25 mouse cellular contexts compared by ENCODE assay signal in the genomic region with DNA sequence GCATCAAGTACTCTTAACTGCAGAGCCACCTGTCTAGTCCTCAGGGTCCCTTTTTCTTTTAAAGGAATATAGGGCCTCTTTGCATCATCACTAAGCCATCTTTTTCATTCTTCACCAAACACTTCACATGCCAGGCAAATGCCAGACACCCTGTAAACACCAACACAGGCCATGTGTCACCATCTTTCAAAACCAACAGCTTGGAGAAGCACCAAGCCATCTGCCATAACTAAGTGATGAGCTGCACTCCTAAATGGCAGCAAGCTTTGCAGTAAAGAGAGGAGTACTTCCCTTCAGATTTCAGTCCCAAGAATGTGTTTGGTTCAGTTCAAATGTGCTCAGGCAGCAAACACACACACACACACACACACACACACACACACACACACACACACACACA.
DNase-seq lines count a peak whose midpoint lies in the region; ATAC-seq and TF ChIP-seq lines count a peak whose summit lies in the region.
"Had no signal": no experiment of that assay in that cellular context is flagged by ENCODE, and none has a peak within 500 bp of the region (broad histone marks: within the 10 kb centered on the region; RNA-seq: fewer than 3 reads in every experiment).

No protein-coding gene starts in this region.

- H3K9ac ChIP-seq in forebrain, embryonic 14.5 days (ENCODE audit: low read length) = no peak overlapping the region
- no peak overlapping the region for H3K9ac ChIP-seq in forebrain, embryonic 12.5 days
- H3K9ac ChIP-seq: limb, embryonic 15.5 days; neural tube, embryonic 13.5 days had no signal

- no peaks in the 10 kb centered on the region for H3K27me3 ChIP-seq in forebrain, embryonic 14.5 days (replicated peaks; ENCODE audit: control insufficient read depth, insufficient read depth, low read length)
- no peaks in the 10 kb centered on the region for H3K27me3 ChIP-seq in forebrain, embryonic 12.5 days
- H3K27me3 ChIP-seq: limb, embryonic 15.5 days; neural tube, embryonic 13.5 days had no signal

- no peak for TF ChIP-seq POLR2A in brain, embryonic 14.5 days (IDR thresholded peaks at IDR 0.05; ENCODE audit: borderline replicate concordance, extremely low read depth, insufficient read depth, insufficient read length, poor library complexity, severe bottlenecking)

- no peaks in the 10 kb centered on the region for H3K9me3 ChIP-seq in forebrain, embryonic 14.5 days (replicated peaks; ENCODE audit: control insufficient read depth, low read length)
- no peaks in the 10 kb centered on the region for H3K9me3 ChIP-seq in forebrain, embryonic 12.5 days
- H3K9me3 ChIP-seq: heart, embryonic 10.5 days; limb, embryonic 15.5 days; midbrain, embryonic 10.5 days; neural tube, embryonic 13.5 days had no signal

- ATAC-seq in forebrain, embryonic 14.5 days = peak; percentile 67; the same call in 1 of the 2 replicates
- ATAC-seq in forebrain, embryonic 12.5 days (ENCODE audit: low FRiP score) = no peak
- ATAC-seq: CD4-positive, CD25-positive, alpha-beta regulatory T cell, adult 4 months; hindbrain, postnatal 0 days; intestine, embryonic 16.5 days; midbrain, embryonic 16.5 days had no signal

- H3K27ac ChIP-seq in forebrain, embryonic 14.5 days (ENCODE audit: low read depth, low read length) = no peak overlapping the region; the same call in 1 of the 2 replicates
- no peak overlapping the region for H3K27ac ChIP-seq in forebrain, embryonic 12.5 days
- H3K27ac ChIP-seq: heart, embryonic 10.5 days; hindbrain, postnatal 0 days; limb, embryonic 15.5 days; midbrain, embryonic 10.5 days; neural tube, embryonic 13.5 days had no signal

- H3K4me2 ChIP-seq in forebrain, embryonic 14.5 days (ENCODE audit: low read length) = no peak overlapping the region
- H3K4me2 ChIP-seq in forebrain, embryonic 12.5 days = no peak overlapping the region
- H3K4me2 ChIP-seq: limb, embryonic 15.5 days; neural tube, embryonic 13.5 days had no signal

- peak; percentile 77 for DNase-seq in forebrain, embryonic 14.5 days (ENCODE audit: low spot score)
- peak; percentile 58 to 86 for DNase-seq in layer of hippocampus, adult 18-20 months (ENCODE audit: low spot score in 2 of 2)
- no peak for DNase-seq in layer of hippocampus, postnatal 25 days (ENCODE audit: extremely low spot score in 1 of 2, low spot score in 1 of 2)
- peak; percentile 84 for DNase-seq in brain, embryonic 14.5 days (ENCODE audit: low read depth)
- DNase-seq in layer of hippocampus, adult 9-11 months = peak; percentile 74
- no peak for DNase-seq in thymus, postnatal 36 days
- no peak for DNase-seq in adrenal gland, adult 2 months
- DNase-seq: cerebellum, adult 9-11 months; kidney, postnatal 36 days; left cerebral cortex, postnatal 4 days; lung, postnatal 4 days; retina, postnatal 1 day; right cerebral cortex, postnatal 25 days; spleen, adult 18-20 months; thymus, postnatal 25 days had no signal

- no peak overlapping the region for H3K4me3 ChIP-seq in forebrain, embryonic 14.5 days (ENCODE audit: low read depth, low read length)
- no peak overlapping the region for H3K4me3 ChIP-seq in forebrain, embryonic 12.5 days (replicated peaks)
- H3K4me3 ChIP-seq: heart, embryonic 10.5 days; limb, embryonic 15.5 days; midbrain, embryonic 10.5 days; myocyte; neural tube, embryonic 13.5 days had no signal

- no peaks in the 10 kb centered on the region for H3K36me3 ChIP-seq in forebrain, embryonic 14.5 days (ENCODE audit: control insufficient read depth, insufficient read depth, low read length)
- H3K36me3 ChIP-seq in forebrain, embryonic 12.5 days (replicated peaks) = no peaks in the 10 kb centered on the region
- H3K36me3 ChIP-seq: heart, embryonic 10.5 days; limb, embryonic 15.5 days; midbrain, embryonic 10.5 days; neural tube, embryonic 13.5 days had no signal

- H3K4me1 ChIP-seq in forebrain, embryonic 14.5 days (ENCODE audit: control insufficient read depth, insufficient read depth, low read length) = peaks cover 23% of the 10 kb centered on the region
- peaks cover 19% of the 10 kb centered on the region for H3K4me1 ChIP-seq in forebrain, embryonic 12.5 days

- TF ChIP-seq CTCF in brain, embryonic 14.5 days (IDR thresholded peaks at IDR 0.05; ENCODE audit: borderline replicate concordance, extremely low read depth, insufficient read depth, insufficient read length) = no peak

Comparison
In these comparisons a context has a peak if more than half of its experiments do, and no peak if none do; other contexts are left out.
1. DNase-seq: peak in forebrain, embryonic 14.5 days (single experiment), layer of hippocampus, adult 18-20 months (2 of 2), brain, embryonic 14.5 days (single experiment) and layer of hippocampus, adult 9-11 months (single experiment); none in layer of hippocampus, postnatal 25 days (0 of 2), thymus, postnatal 36 days (0 of 2) and adrenal gland, adult 2 months (single experiment).